Mouse (Mus musculus) stomach, postnatal 0 days (tissue): ENCODE data around the gene Loxl3.

Experiments used
- CTCF ChIP-seq: IDR thresholded peaks from 2 replicates; pipeline ENCODE4 v1.5.1; 2016; ENCODE audit warnings: antibody characterized with exemption, low read depth, mild to moderate bottlenecking, moderate library complexity
- EP300 ChIP-seq: optimal IDR thresholded peaks from 2 replicates; pipeline ENCODE3; 2016; ENCODE audit warnings: antibody characterized with exemption

DNA sequence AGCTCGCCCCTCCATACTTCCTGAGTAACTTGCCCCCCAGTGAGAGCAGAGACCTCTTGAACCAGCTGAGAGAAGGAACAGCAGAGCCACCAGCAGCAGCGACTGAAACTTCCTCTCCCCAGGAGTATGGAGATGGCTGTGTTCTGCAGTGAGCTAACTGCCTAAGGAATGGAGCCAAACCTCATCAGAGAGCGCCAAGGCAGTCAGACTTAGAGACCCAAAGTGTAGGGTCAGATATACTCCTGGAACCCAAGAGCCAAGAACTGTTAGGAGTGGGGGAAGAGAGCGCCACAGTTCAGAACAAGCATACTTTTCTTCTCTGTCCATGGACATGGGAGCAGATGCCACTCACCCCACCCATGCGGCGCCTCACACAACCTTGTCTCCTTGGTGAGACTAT is 32.5 kb downstream of the Loxl3 start:
- no peak for TF ChIP-seq CTCF
- no peak for TF ChIP-seq EP300
